Mouse (Mus musculus) cortical plate, adult 2 months (tissue): ENCODE measurements around the gene Lrrc28.

ENCODE experiments used
- CTCF ChIP-seq: fragments of 200-500 bp; IDR thresholded peaks from 2 replicates; pipeline ENCODE4 v1.5.1; 2011; ENCODE audit warnings: mild to moderate bottlenecking, control low read depth, low read length; ENCODE audit not compliant: insufficient read depth; ENCODE audit errors: extremely low read depth
- POLR2A ChIP-seq: fragments of 200-500 bp; IDR thresholded peaks from 2 replicates; pipeline ENCODE4 v1.6.1; 2011; ENCODE audit warnings: mild to moderate bottlenecking, low read length, control low read depth; ENCODE audit not compliant: insufficient read depth; ENCODE audit errors: extremely low read depth

DNA sequence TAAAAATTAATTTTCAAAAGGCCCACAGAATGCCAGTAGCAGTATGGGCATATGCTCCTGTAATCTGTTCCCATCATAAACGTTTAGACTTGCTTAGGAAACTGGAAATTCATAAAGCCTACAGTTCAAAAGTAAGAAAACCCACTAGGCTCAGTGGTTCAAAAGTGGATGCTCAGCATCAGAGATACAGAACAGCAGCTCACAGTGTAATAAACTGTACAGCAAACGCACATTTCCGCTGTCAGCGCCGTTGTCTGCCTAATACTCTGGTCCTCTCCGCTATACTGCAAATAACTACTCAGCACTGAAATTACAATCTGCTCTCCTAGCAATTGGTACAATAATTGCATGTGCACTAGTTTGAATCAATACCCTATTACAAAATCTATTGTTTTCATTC, 67.0 kb downstream of the Lrrc28 start:
- TF ChIP-seq CTCF: no peak
- TF ChIP-seq POLR2A: no peak
